Mouse (Mus musculus): Measurements from ENCODE around the gene Rsrp1. TPM values are rescaled to one million over a fixed set of nuclear protein-coding genes. Genes with fewer than 3 reads are reported as not detected.

The Rsrp1 gene
- total RNA-seq, 2 experiments from 2014 or later = 122 to 563 TPM

GRCm38 (mm10) chr4:134950518-134951091 lies 27.2 kb downstream of the Rsrp1 start:
- peak; percentile 55 for ATAC-seq (replicated peaks; ENCODE audit: low FRiP score, low TSS enrichment, poor library complexity, severe bottlenecking)

DNA sequence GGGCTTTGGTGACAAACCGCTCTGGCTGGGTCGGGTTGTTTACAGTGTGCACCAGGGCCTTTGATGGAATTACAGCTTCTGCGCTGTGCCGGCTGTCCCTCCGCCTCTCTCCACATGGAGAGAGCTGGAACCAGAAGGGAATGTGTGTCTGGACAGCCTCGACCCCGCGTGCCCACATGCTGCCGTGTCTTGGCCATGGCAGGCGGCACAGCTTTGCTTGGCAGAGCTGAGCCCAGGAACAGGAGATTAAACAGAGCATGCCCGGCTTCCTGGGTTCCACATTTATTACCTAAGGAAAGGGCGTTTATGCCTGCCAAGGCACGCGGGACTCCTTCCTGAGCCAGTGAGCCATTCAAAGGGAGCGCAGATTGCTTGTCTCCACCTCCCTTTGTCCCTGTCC lies 31.1 kb downstream of the Rsrp1 start:
- no peak for ATAC-seq (replicated peaks; ENCODE audit: low FRiP score, low TSS enrichment, poor library complexity, severe bottlenecking)

DNA sequence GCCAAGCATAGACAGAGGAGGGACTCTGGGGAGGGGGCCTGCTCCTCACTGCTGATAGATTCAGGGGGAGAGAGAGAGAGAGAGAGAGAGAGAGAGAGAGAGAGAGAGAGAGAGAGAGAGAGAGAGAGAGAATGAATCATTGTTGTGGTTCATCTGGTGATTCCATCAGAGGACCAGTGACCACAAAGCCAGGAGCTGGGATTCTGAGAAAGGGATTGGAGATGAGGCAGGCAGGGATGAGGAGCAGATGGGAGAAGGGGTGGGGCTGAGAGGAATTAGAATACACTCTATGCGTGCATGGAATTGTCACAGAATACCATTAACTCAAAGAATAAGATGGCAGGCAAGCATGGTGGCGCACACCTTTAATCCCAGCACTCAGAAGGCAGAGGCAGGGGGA lies 31.8 kb downstream of the Rsrp1 start:
- no peak for ATAC-seq (replicated peaks; ENCODE audit: low FRiP score, low TSS enrichment, poor library complexity, severe bottlenecking)

GRCm38 (mm10) chr4:134955845-134956244 lies 32.5 kb downstream of the Rsrp1 start:
- ATAC-seq (replicated peaks; ENCODE audit: low FRiP score, low TSS enrichment, poor library complexity, severe bottlenecking) = no peak

- peak; percentile 82 for ATAC-seq (replicated peaks; ENCODE audit: low FRiP score, low TSS enrichment, poor library complexity, severe bottlenecking)
These were observed 32.9 kb downstream of the Rsrp1 start for GRCm38 (mm10) chr4:134956328-134956727.

DNA sequence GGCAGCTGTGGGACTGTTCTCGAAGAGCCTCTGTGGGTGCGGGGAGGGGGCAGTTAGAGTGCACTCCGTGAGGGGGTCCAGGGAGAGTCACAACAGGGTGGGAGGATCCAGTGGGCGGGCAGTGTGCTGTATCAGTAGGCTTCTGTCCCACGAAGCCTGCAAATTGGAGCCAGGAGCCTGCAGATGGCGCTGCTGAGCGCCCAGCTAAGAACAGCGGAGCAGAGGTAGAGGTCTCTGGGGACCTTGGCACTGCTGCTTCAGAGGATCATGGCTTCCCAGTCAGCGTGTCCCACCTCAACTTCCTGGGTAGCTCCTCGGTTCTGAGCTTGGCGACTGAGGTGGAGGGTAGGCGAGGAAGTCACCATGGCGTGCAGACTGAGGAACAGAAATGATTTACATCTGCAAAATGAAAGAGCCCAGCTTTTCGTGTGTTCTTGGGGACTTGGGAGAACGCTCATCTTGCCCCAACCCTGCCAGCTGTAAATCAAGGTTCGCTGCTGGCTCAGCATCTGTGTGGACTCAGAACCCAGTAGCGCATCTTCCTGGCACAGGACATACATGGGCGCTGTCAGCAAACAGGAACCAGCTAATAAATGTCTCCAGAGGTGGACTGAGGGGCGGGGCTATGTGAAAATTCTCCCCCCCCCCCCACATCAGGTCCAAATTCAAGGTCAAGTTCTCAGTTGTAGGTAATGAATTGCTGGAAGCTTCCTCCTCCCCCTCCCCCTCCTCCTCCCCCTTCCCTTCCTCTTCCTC lies 39.8 kb downstream of the Rsrp1 start:
- peak; percentile 89 for ATAC-seq (replicated peaks; ENCODE audit: low FRiP score, low TSS enrichment, poor library complexity, severe bottlenecking)

DNA sequence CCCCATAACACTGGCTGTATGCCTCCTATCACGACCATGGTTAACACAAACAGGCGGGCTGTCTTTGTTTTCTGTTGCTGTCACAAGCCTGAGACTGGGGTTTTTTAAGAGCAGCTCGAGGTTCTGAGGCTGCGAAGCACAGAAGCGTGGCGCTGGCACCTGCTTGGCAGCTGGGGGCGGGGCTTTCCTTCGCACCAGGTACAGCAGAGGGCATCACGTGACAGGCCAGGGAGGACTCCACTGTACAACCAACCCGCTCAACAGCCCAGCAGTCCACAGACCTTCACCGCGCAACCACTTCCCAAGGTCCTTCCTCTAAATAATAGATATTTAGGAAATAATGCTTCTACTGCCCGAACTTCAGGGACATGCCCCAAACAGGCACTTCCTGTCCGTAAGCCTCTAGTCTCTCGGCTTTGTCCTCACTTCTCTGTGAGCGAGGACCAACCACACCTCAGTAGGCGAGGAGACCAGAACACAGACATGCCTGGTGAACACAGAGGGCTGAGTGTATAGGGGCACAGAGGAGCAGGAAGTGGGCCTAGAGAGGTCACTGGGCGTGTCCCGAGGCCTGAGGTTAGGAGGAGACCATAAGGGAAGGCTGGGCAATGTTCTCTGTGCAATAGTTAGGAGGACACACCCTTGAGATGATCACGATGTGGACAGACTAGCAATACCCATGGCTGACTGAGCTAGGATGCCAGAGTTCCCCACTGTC lies 44.7 kb downstream of the Rsrp1 start:
- peak; percentile 35 for ATAC-seq (replicated peaks; ENCODE audit: low FRiP score, low TSS enrichment, poor library complexity, severe bottlenecking)

DNA sequence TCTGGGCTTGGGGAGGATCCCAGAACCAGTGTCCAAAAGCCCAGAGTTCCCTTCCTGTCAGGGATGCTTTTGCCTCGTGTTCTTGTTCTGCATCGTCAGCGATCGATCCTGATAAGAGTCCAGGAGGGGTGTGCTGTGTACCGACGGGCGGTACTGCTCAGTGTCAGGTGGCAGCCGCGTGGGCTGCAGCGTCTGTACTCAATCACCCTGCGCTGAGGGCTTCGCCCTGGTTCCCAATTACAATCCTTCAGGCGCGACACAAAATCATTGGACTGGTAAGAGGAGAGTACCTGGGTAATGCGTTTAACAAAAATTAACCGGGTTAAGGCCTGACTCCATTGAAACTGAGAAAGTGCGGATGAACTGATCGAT lies 45.2 kb downstream of the Rsrp1 start:
- no peak for ATAC-seq (replicated peaks; ENCODE audit: low FRiP score, low TSS enrichment, poor library complexity, severe bottlenecking)

- no peak for ATAC-seq (replicated peaks; ENCODE audit: low FRiP score, low TSS enrichment, poor library complexity, severe bottlenecking)
These were observed 52.0 kb downstream of the Rsrp1 start for GRCm38 (mm10) chr4:134975261-134975928.

DNA sequence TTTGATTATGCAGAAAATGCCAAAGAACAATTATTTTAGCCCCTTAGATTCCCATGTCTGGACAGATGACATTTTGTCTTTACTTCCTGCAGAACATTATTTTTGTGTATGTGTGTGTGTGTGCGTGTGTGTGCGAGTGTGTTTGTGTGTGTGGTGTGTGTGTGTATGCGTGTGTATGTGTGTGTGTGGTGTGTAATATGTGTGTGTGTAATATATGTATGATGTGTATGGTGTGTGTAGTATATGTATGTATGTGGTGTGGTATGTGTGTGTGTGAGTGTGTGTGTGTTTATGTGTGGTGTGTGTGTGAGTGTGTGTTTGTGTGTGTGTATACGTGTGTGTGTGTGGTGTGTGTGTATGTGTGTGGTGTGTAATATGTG lies 52.5 kb downstream of the Rsrp1 start:
- ATAC-seq (replicated peaks; ENCODE audit: low FRiP score, low TSS enrichment, poor library complexity, severe bottlenecking) = no peak

Other genes starting within 250 kb of the Rsrp1 start
- 0.49 and 0.59 TPM in 2 replicates for gene Man1c1, start 219.3 kb upstream of the Rsrp1 start, total RNA-seq (2014; fragmentation: Nextera tagmentation)
- 0.53 TPM in 1 of 2 replicates, not detected in the other for gene Man1c1, start 219.3 kb upstream of the Rsrp1 start, total RNA-seq (2017)
- 28.5 and 34.9 TPM in 2 replicates for gene Ldlrap1, start 155.6 kb upstream of the Rsrp1 start, total RNA-seq (2014; fragmentation: Nextera tagmentation)
- gene Ldlrap1, start 155.6 kb upstream of the Rsrp1 start, total RNA-seq (2017) = 8.5 and 9.6 TPM in 2 replicates
- 32.4 and 36.2 TPM in 2 replicates for gene Maco1, start 70.2 kb upstream of the Rsrp1 start, total RNA-seq (2014; fragmentation: Nextera tagmentation)
- 41.9 and 61.3 TPM in 2 replicates for gene Maco1, start 70.2 kb upstream of the Rsrp1 start, total RNA-seq (2017)
- 163 and 165 TPM in 2 replicates for gene Rhd, start 59.1 kb upstream of the Rsrp1 start, total RNA-seq (2014; fragmentation: Nextera tagmentation)
- 119 and 185 TPM in 2 replicates for gene Rhd, start 59.1 kb upstream of the Rsrp1 start, total RNA-seq (2017)
- gene Tmem50a, start 8.6 kb upstream of the Rsrp1 start, total RNA-seq (2014; fragmentation: Nextera tagmentation) = 82.2 and 101 TPM in 2 replicates
- gene Tmem50a, start 8.6 kb upstream of the Rsrp1 start, total RNA-seq (2017) = 163 and 179 TPM in 2 replicates
- 64.4 and 88.9 TPM in 2 replicates for gene Syf2, start 7.3 kb downstream of the Rsrp1 start, total RNA-seq (2014; fragmentation: Nextera tagmentation)
- gene Syf2, start 7.3 kb downstream of the Rsrp1 start, total RNA-seq (2017) = 208 and 338 TPM in 2 replicates
- gene Runx3, start 197.1 kb downstream of the Rsrp1 start, total RNA-seq (2014; fragmentation: Nextera tagmentation) = 52.3 and 61.6 TPM in 2 replicates
- gene Runx3, start 197.1 kb downstream of the Rsrp1 start, total RNA-seq (2017) = 6.1 and 9.4 TPM in 2 replicates

Data from megakaryocyte-erythroid progenitor cell, adult 5-6 weeks (primary cell).